Mouse (Mus musculus) MEL (cell line): ENCODE data around the gene Rfx1. TPM values are rescaled to one million over a fixed set of nuclear protein-coding genes. Genes with fewer than 3 reads are reported as not detected.
A peak's percentile ranks its signal among the peaks of the same experiment; 100 is the strongest.

Experiments used
- DNase-seq: peaks from one replicate; pipeline ENCODE4 v3.0.0; 2011; ENCODE audit warnings: low read depth, low spot score
- H3K27ac ChIP-seq: 2 replicates; pipeline ENCODE4 v1.5.1; 2012; ENCODE audit warnings: low read depth, mild to moderate bottlenecking, control low read depth, low read length, moderate library complexity; ENCODE audit not compliant: control insufficient read depth
- H3K27me3 ChIP-seq, 2 experiments: fragments of 150-350 bp in 1 of 2; sonication (generic) in 1 of 2; 2 replicates each; pipeline ENCODE4 v1.6.1; 2012; ENCODE audit warnings: low read length in 2 of 2, mild to moderate bottlenecking in 2 of 2, improper control_type of control experiment in 1 of 2, moderate library complexity in 1 of 2; ENCODE audit not compliant: insufficient read depth in 2 of 2, control insufficient read depth in 1 of 2
- H3K36me3 ChIP-seq, 2 experiments: 2 replicates each; pipeline ENCODE4 v1.6.1; 2012 to 2014; ENCODE audit warnings: low read length in 2 of 2, improper control_type of control experiment in 1 of 2, inconsistent platforms in 1 of 2, mild to moderate bottlenecking in 1 of 2; ENCODE audit not compliant: insufficient read depth in 2 of 2, control insufficient read depth in 1 of 2
- H3K4me1 ChIP-seq, 2 experiments: fragments of 150-350 bp in 1 of 2; sonication (generic) in 1 of 2; 2 replicates each; pipeline ENCODE4 v1.6.1; 2012; ENCODE audit warnings: low read length in 2 of 2, improper control_type of control experiment in 1 of 2, mild to moderate bottlenecking in 1 of 2; ENCODE audit not compliant: insufficient read depth in 2 of 2, control insufficient read depth in 1 of 2
- H3K4me3 ChIP-seq, 2 experiments: fragments of 150-350 bp in 1 of 2; sonication (generic) in 1 of 2; 2 replicates each; pipeline ENCODE4 v1.5.1; 2012; ENCODE audit warnings: low read depth in 2 of 2, low read length in 2 of 2, mild to moderate bottlenecking in 2 of 2, moderate library complexity in 2 of 2, control low read depth in 1 of 2, improper control_type of control experiment in 1 of 2; ENCODE audit not compliant: control insufficient read depth in 1 of 2, insufficient read depth in 1 of 2
- H3K79me2 ChIP-seq: 2 replicates; pipeline ENCODE4 v1.6.1; 2012; ENCODE audit warnings: mild to moderate bottlenecking, low read length, moderate library complexity; ENCODE audit not compliant: control insufficient read depth, poor library complexity, insufficient read depth
- H3K9ac ChIP-seq: 2 replicates; pipeline ENCODE4 v1.6.1; 2012; ENCODE audit warnings: low read depth, mild to moderate bottlenecking, control low read depth, low read length, moderate library complexity; ENCODE audit not compliant: control insufficient read depth, poor library complexity, severe bottlenecking
- H3K9me3 ChIP-seq: fragments of 150-350 bp; sonication (generic); replicated peaks from 2 replicates; pipeline ENCODE4 v1.6.1; 2012; ENCODE audit warnings: mild to moderate bottlenecking, low read length, improper control_type of control experiment, moderate library complexity; ENCODE audit not compliant: insufficient read depth
- BHLHE40 ChIP-seq: IDR thresholded peaks from 2 replicates; pipeline ENCODE4 v1.6.1; 2012; ENCODE audit warnings: low read depth, mild to moderate bottlenecking, inconsistent platforms, low read length, improper control_type of control experiment, borderline replicate concordance
- CHD1 ChIP-seq: IDR thresholded peaks from 2 replicates; pipeline ENCODE4 v1.6.1; 2012; ENCODE audit warnings: low read depth, mild to moderate bottlenecking, inconsistent platforms, low read length, improper control_type of control experiment
- CHD2 ChIP-seq: IDR thresholded peaks from 2 replicates; pipeline ENCODE4 v1.6.1; 2011; ENCODE audit warnings: low read length, improper control_type of control experiment
- CTCF ChIP-seq, 3 experiments: IDR thresholded peaks in 2 of 3; conservative IDR thresholded peaks in 1 of 3; 2 replicates each; pipeline ENCODE4 v1.5.1; 2011 to 2012; ENCODE audit warnings: low read length in 3 of 3, low read depth in 2 of 3, mild to moderate bottlenecking in 2 of 3, improper control_type of control experiment in 1 of 3, inconsistent platforms in 1 of 3, mixed read lengths in 1 of 3, moderate library complexity in 1 of 3; ENCODE audit not compliant: control insufficient read depth in 1 of 3, insufficient read depth in 1 of 3, poor library complexity in 1 of 3, severe bottlenecking in 1 of 3
- ELF1 ChIP-seq: IDR thresholded peaks from 2 replicates; pipeline ENCODE4 v1.6.1; 2014; ENCODE audit warnings: low read depth, mild to moderate bottlenecking, inconsistent platforms, low read length, improper control_type of control experiment, moderate library complexity
- EP300 ChIP-seq, 2 experiments: IDR thresholded peaks; 2 replicates each; pipeline ENCODE4 v1.6.1; 2011; ENCODE audit warnings: improper control_type of control experiment in 2 of 2, low read length in 2 of 2, low read depth in 1 of 2, mild to moderate bottlenecking in 1 of 2
- ETS1 ChIP-seq: IDR thresholded peaks from 2 replicates; pipeline ENCODE4 v1.6.1; 2012; ENCODE audit warnings: low read depth, mild to moderate bottlenecking, inconsistent platforms, low read length, improper control_type of control experiment, moderate library complexity
- GABPA ChIP-seq: IDR thresholded peaks from 2 replicates; pipeline ENCODE4 v1.6.1; 2012; ENCODE audit warnings: low read depth, mild to moderate bottlenecking, inconsistent platforms, low read length, improper control_type of control experiment, moderate library complexity
- GATA1 ChIP-seq: IDR thresholded peaks from 2 replicates; pipeline ENCODE4 v1.6.1; 2011; ENCODE audit warnings: low read depth, low read length, improper control_type of control experiment
- HCFC1 ChIP-seq: IDR thresholded peaks from 2 replicates; pipeline ENCODE4 v1.6.1; 2012; ENCODE audit warnings: low read depth, mild to moderate bottlenecking, inconsistent platforms, low read length, improper control_type of control experiment, moderate library complexity
- JUND ChIP-seq: IDR thresholded peaks from 2 replicates; pipeline ENCODE4 v1.6.1; 2011; ENCODE audit warnings: low read depth, mild to moderate bottlenecking, improper control_type of control experiment, low read length
- KAT2A ChIP-seq: conservative IDR thresholded peaks from 2 replicates; pipeline ENCODE4 v1.6.1; 2012; ENCODE audit warnings: low read depth, low read length, improper control_type of control experiment, inconsistent platforms
- MAFK ChIP-seq: IDR thresholded peaks from 2 replicates; pipeline ENCODE4 v1.6.1; 2011; ENCODE audit warnings: low read depth, mild to moderate bottlenecking, low read length, improper control_type of control experiment, borderline replicate concordance
- MAX ChIP-seq: IDR thresholded peaks from 2 replicates; pipeline ENCODE4 v1.6.1; 2011; ENCODE audit warnings: low read length, improper control_type of control experiment
- MAZ ChIP-seq: IDR thresholded peaks from 2 replicates; pipeline ENCODE4 v1.6.1; 2012; ENCODE audit warnings: low read depth, mild to moderate bottlenecking, inconsistent platforms, low read length, improper control_type of control experiment
- MXI1 ChIP-seq: IDR thresholded peaks from 2 replicates; pipeline ENCODE4 v1.6.1; 2011; ENCODE audit warnings: mild to moderate bottlenecking, low read depth, low read length, improper control_type of control experiment
- MYC ChIP-seq: IDR thresholded peaks from 2 replicates; pipeline ENCODE4 v1.6.1; 2011; ENCODE audit warnings: low read depth, mild to moderate bottlenecking, low read length, improper control_type of control experiment, moderate library complexity
- NELFE ChIP-seq: IDR thresholded peaks from 2 replicates; pipeline ENCODE4 v1.6.1; 2011; ENCODE audit warnings: low read depth, low read length, improper control_type of control experiment
- NRF1 ChIP-seq: IDR thresholded peaks from 2 replicates; pipeline ENCODE4 v1.6.1; 2014; ENCODE audit warnings: low read depth, mild to moderate bottlenecking, inconsistent platforms, low read length, improper control_type of control experiment, moderate library complexity; ENCODE audit not compliant: poor library complexity, insufficient read depth, severe bottlenecking
- POLR2A ChIP-seq, 2 experiments: IDR thresholded peaks; 2 replicates each; pipeline ENCODE4 v1.6.1; 2011 to 2012; ENCODE audit warnings: low read length in 2 of 2, mild to moderate bottlenecking in 2 of 2, control low read depth in 1 of 2, improper control_type of control experiment in 1 of 2, low read depth in 1 of 2, moderate library complexity in 1 of 2; ENCODE audit not compliant: control insufficient read depth in 1 of 2, insufficient read depth in 1 of 2, poor library complexity in 1 of 2
- POLR2AphosphoS2 ChIP-seq: IDR thresholded peaks from 2 replicates; pipeline ENCODE4 v1.6.1; 2011; ENCODE audit warnings: low read length, improper control_type of control experiment
- RAD21 ChIP-seq: IDR thresholded peaks from 2 replicates; pipeline ENCODE4 v1.6.1; 2011; ENCODE audit warnings: mild to moderate bottlenecking, low read depth, low read length, improper control_type of control experiment
- RCOR1 ChIP-seq: IDR thresholded peaks from 2 replicates; pipeline ENCODE4 v1.6.1; 2012; ENCODE audit warnings: low read depth, mild to moderate bottlenecking, inconsistent platforms, low read length, improper control_type of control experiment
- SIN3A ChIP-seq: IDR thresholded peaks from 2 replicates; pipeline ENCODE4 v1.6.1; 2012; ENCODE audit warnings: low read length, improper control_type of control experiment, inconsistent platforms
- TAL1 ChIP-seq: IDR thresholded peaks from 2 replicates; pipeline ENCODE4 v1.6.1; 2012; ENCODE audit warnings: mild to moderate bottlenecking, inconsistent platforms, low read length, moderate library complexity, mixed read lengths
- TBP ChIP-seq: IDR thresholded peaks from 2 replicates; pipeline ENCODE4 v1.8.0; 2011; ENCODE audit warnings: low read depth, low read length, improper control_type of control experiment
- TCF12 ChIP-seq: IDR thresholded peaks from 2 replicates; pipeline ENCODE4 v1.6.1; 2014; ENCODE audit warnings: low read depth, mild to moderate bottlenecking, inconsistent platforms, low read length, improper control_type of control experiment, moderate library complexity
- UBTF ChIP-seq: IDR thresholded peaks from 2 replicates; pipeline ENCODE4 v1.6.1; 2012; ENCODE audit warnings: low read depth, mild to moderate bottlenecking, inconsistent platforms, low read length, improper control_type of control experiment, moderate library complexity, borderline replicate concordance; ENCODE audit not compliant: insufficient read depth
- USF1 ChIP-seq: IDR thresholded peaks from 2 replicates; pipeline ENCODE4 v1.6.1; 2014; ENCODE audit warnings: low read depth, mild to moderate bottlenecking, inconsistent platforms, low read length, improper control_type of control experiment, moderate library complexity
- USF2 ChIP-seq, 2 experiments: IDR thresholded peaks; 2 replicates each; pipeline ENCODE4 v1.6.1; 2011 to 2012; ENCODE audit warnings: improper control_type of control experiment in 2 of 2, low read length in 2 of 2, borderline replicate concordance in 1 of 2, inconsistent platforms in 1 of 2, low read depth in 1 of 2, mild to moderate bottlenecking in 1 of 2; ENCODE audit not compliant: insufficient read depth in 1 of 2
- ZC3H11A ChIP-seq: IDR thresholded peaks from 2 replicates; pipeline ENCODE4 v1.6.1; 2012; ENCODE audit warnings: low read depth, mild to moderate bottlenecking, inconsistent platforms, low read length, improper control_type of control experiment
- ZKSCAN1 ChIP-seq: IDR thresholded peaks from 2 replicates; pipeline ENCODE4 v1.6.1; 2012; ENCODE audit warnings: low read depth, mild to moderate bottlenecking, inconsistent platforms, low read length, improper control_type of control experiment, moderate library complexity
- ZNF384 ChIP-seq: IDR thresholded peaks from 2 replicates; pipeline ENCODE4 v1.6.1; 2012; ENCODE audit warnings: low read depth, mild to moderate bottlenecking, inconsistent platforms, low read length, improper control_type of control experiment
- polyA plus RNA-seq, 2 experiments: library from polyadenylated mRNA; stranded (reverse) in 1 of 2; unstranded in 1 of 2; fragments of >175 nt in 1 of 2; fragments of >200 nt in 1 of 2; gene quantifications; 2 replicates each; pipeline versions ENCODE4 v1.2.1 to v1.2.4; 2012; ENCODE audit warnings: low replicate concordance in 2 of 2, low read depth in 1 of 2; ENCODE audit not compliant: insufficient read length in 2 of 2, insufficient read depth in 1 of 2, missing spikeins in 1 of 2
- total RNA-seq: library from RNA; depleted of rRNA; stranded (reverse); fragments of 300-350 nt; gene quantifications from 2 replicates; pipeline ENCODE4 v1.2.3, GENCODE M21; 2012; rRNA removed

Gene Rfx1
- 3.9 and 4.7 TPM in 2 replicates for total RNA-seq
- 10 to 100 TPM in 1 of 2 experiments, not detected in 1; 10.4 TPM for polyA plus RNA-seq

DNA sequence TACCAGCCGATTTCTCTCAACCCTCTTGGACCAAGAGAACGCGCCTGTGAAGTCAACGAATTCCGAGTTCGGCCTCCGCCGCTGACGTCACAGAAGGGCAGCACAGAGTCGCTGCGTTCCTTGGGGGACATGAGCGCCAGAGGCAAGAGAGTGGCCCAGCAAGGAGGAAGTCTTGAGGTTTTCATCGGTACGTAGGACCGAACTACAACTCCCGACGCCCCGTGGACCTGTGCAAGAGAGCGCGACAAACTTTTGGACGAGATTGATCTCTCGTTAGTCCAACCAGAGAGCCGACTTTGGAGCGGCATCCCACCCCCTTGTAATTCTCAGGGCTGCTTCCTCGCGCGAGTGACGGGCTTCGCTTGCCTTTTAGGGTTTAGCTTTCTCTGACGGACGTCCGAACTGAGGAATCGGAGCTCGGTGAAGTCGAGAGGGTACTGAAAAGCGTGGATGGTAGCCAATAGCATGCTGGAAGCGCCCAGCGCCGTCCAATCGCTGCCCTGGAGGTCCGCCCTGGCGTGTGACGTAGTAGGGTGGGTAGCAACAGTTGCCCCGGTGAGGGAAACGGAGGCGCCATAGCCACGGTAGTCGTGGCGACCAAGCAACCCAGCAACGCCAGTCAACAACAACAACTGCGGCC is at the start of gene Rfx1:
Gene Rfx1 (plus strand): TSS at position 544 of the 640 bp plus-strand sequence.
- TF ChIP-seq ELF1 (peak; percentile 71), MAX (no peak), ZKSCAN1 (no peak), POLR2AphosphoS2 (peak; percentile 74; the same call in 1 of the 2 replicates), EP300 (IDR thresholded peaks at IDR 0.05; ENCODE audit: low read depth in 1 of 2, low read length in 2 of 2) (no peak), POLR2A (IDR thresholded peaks at IDR 0.05; ENCODE audit: control insufficient read depth in 1 of 2, insufficient read depth in 1 of 2, low read depth in 1 of 2, low read length in 2 of 2, poor library complexity in 1 of 2) (peak in 1 of 2 experiments; percentile 82; a peak in 3 of 4 replicates), RAD21 (no peak), TCF12 (no peak; the same call in 1 of the 2 replicates), MAZ (no peak), SIN3A (peak; percentile 96), BHLHE40 (no peak), ETS1 (peak; percentile 74; the same call in 1 of the 2 replicates), ZC3H11A (no peak), KAT2A (peak; percentile 92), TAL1 (no peak), JUND (no peak), NELFE (peak; percentile 73), MXI1 (peak; percentile 83), UBTF (no peak), USF2 (IDR thresholded peaks at IDR 0.05; ENCODE audit: borderline replicate concordance in 1 of 2, insufficient read depth in 1 of 2, low read depth in 1 of 2, low read length in 2 of 2) (no peak), CTCF (IDR thresholded peaks at IDR 0.05 in 2 of 3, conservative IDR thresholded peaks at IDR 0.05 in 1 of 3; ENCODE audit: control insufficient read depth in 1 of 3, insufficient read depth in 1 of 3, low read depth in 2 of 3, low read length in 3 of 3, poor library complexity in 1 of 3, severe bottlenecking in 1 of 3) (no peak), CHD2 (peak; percentile 96), HCFC1 (peak; percentile 99), ZNF384 (no peak), CHD1 (no peak), GATA1 (no peak), USF1 (no peak), NRF1 (peak; percentile 51; the same call in 1 of the 2 replicates), TBP (peak; percentile 78), GABPA (no peak), MYC (0 out of 2 replicates have a peak, but pooled peaks have one; percentile 22), RCOR1 (no peak), MAFK (no peak)
- DNase-seq, result peak; percentile 100
- Histone ChIP-seq H3K79me2 (peaks cover 14% of the 10 kb centered on the region), H3K27me3 (no peaks in the 10 kb centered on the region), H3K36me3 (peaks cover 0 to 28% of the 10 kb centered on the region in 2 experiments; a peak in 2 of 4 replicates), H3K27ac (peak within 1 kb of the TSS; percentile 88), H3K9ac (peak within 1 kb of the TSS; percentile 92), H3K4me1 (peaks cover 6 to 26% of the 10 kb centered on the region in 2 experiments), H3K4me3 (peak within 1 kb of the TSS; percentile 71 to 94), H3K9me3 (no peaks in the 10 kb centered on the region)
